Mouse (Mus musculus): ENCODE results near the gene Pitpnc1. TPM values are rescaled to one million over a fixed set of nuclear protein-coding genes. Genes with fewer than 3 reads are reported as not detected.
A peak's percentile ranks its signal among the peaks of the same experiment; 100 is the strongest.

The Pitpnc1 gene
- polyA plus RNA-seq, 2 experiments: 3.0 to 5.8 TPM

DNA sequence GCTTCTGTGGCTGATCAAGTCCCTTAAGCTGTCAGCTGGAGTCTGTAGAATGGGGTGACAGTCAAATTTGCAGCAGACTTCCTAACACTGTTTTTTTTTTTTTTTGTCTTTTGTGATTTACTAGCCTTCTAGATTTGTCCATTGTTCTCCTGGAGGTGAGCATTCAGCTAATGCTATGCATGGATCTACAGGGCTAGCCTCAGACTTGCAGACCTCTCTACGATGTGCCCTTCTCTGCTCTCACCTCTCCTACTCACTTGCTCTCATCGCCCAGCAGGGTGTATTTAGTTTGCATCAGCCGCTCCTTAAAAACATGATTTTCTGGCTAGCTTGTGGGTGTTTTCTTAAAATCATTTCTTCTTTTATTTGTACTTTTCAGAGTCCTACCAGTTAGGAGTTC lies 13.8 kb upstream of the Pitpnc1 start:
- Histone ChIP-seq H3K9ac (replicated peaks) (no peak overlapping the region), H3K4me1 (replicated peaks; ENCODE audit: control insufficient read depth in 2 of 2, insufficient read depth in 2 of 2, low read length in 1 of 2) (peaks cover 9 to 15% of the 10 kb centered on the region in 2 experiments), H3K9me3 (ENCODE audit: control insufficient read depth, low read length) (no peaks in the 10 kb centered on the region), H3K27ac (no peak overlapping the region), H3K4me2 (ENCODE audit: low read depth) (no peak overlapping the region), H3K27me3 (ENCODE audit: control insufficient read depth, insufficient read depth, low read length) (no peaks in the 10 kb centered on the region), H3K4me3 (ENCODE audit: insufficient read depth in 1 of 2, low read depth in 2 of 2, low read length in 2 of 2) (no peak overlapping the region), H3K36me3 (replicated peaks; ENCODE audit: control insufficient read depth, insufficient read depth, low read depth) (peaks cover 34% of the 10 kb centered on the region)
- DNase-seq (ENCODE audit: low read depth in 3 of 3, low spot score in 3 of 3) (no peak), ATAC-seq (ENCODE audit: insufficient read depth) (no peak)
- 83% methylated on average over 3 of the region's 3 CpGs for WGBS (ENCODE audit: insufficient replicate concordance)
- TF ChIP-seq EP300 (IDR thresholded peaks at IDR 0.05; ENCODE audit: low read depth) (no peak), CTCF (IDR thresholded peaks at IDR 0.05; ENCODE audit: low read depth) (no peak)

DNA sequence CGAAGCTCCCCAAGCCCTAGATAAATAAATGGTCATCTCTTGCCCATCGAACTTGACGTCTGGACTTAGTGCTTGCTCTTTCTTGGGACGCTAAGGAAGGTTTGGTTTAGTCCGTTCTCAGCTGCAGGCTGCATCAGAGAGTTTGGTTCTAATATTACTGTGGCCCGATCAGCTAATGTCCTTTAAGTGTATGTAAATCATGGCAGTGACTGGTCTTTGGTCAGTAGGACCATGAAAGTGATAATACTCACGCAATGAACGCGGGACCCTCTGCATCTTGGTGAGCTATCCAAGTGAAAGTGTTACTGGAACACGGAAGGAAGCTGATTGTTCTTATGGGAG lies 9.3 kb upstream of the Pitpnc1 start:
- H3K4me2 ChIP-seq (ENCODE audit: low read depth): peak overlapping the region; percentile 85
- DNase-seq (ENCODE audit: low read depth in 3 of 3, low spot score in 3 of 3) (no peak), ATAC-seq (ENCODE audit: insufficient read depth) (no peak)
- peak overlapping the region; percentile 46 for H3K27ac ChIP-seq
- H3K36me3 ChIP-seq (replicated peaks; ENCODE audit: control insufficient read depth, insufficient read depth, low read depth): no peaks in the 10 kb centered on the region; the same call in 1 of the 2 replicates
- H3K4me3 ChIP-seq (ENCODE audit: insufficient read depth in 1 of 2, low read depth in 2 of 2, low read length in 2 of 2): peak overlapping the region; percentile 74 to 84
- peak overlapping the region; percentile 91 for H3K9ac ChIP-seq (replicated peaks)
- H3K9me3 ChIP-seq (ENCODE audit: control insufficient read depth, low read length): no peaks in the 10 kb centered on the region
- H3K4me1 ChIP-seq (replicated peaks; ENCODE audit: control insufficient read depth in 2 of 2, insufficient read depth in 2 of 2, low read length in 1 of 2): peaks cover 9 to 15% of the 10 kb centered on the region in 2 experiments
- WGBS (ENCODE audit: insufficient replicate concordance): under 1% methylated on average over 10 of the region's 10 CpGs
- TF ChIP-seq EP300 (IDR thresholded peaks at IDR 0.05; ENCODE audit: low read depth): no peak
- TF ChIP-seq CTCF (IDR thresholded peaks at IDR 0.05; ENCODE audit: low read depth): no peak
- no peaks in the 10 kb centered on the region for H3K27me3 ChIP-seq (ENCODE audit: control insufficient read depth, insufficient read depth, low read length)

DNA sequence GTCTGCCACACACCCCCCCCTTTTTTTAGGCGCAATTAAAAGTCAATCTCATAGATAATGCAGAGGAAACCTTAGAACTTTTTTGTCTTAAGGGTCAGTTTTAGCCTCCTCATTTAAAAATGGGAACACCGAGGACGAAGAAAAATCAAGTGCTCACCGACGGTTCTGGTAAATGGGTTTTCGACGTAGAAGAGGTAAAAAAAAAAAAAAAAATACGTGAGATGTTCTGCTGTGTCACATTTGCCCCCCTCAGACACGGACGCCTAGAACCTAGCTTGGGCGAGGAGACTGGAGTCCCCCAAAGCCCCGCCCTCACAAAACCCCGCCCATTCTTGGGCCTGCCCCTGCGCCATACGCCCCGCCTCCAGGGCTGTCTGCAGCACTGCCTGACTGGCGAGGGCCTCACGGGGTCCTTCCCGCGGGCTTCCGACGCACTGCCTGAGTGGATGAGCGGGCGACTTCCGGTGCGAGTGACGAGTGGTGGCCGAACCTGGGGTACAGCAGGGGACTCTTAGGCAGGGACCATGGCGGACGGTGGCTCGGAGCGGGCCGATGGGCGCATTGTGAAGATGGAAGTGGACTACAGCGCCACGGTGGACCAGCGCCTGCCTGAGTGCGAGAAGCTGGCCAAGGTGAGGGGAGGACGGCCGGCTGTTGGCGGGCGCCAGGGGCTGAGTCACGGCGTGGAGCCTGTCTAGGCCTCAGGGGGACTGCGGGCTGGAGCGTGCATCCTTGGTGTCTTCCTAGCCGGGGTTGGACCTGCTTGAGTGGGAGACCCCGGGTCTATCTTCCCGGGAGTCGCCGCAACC lies 8.8 kb upstream of the Pitpnc1 start, which contains the start of gene Psmd12:
Gene Psmd12, plus strand, starts transcription at position 432 of the 809 bp plus-strand sequence.
- H3K4me2 ChIP-seq (ENCODE audit: low read depth): peak within 1 kb of the TSS; percentile 85
- no peaks in the 10 kb centered on the region for H3K9me3 ChIP-seq (ENCODE audit: control insufficient read depth, low read length)
- WGBS (ENCODE audit: insufficient replicate concordance): under 1% methylated on average over 49 of the region's 51 CpGs
- H3K4me3 ChIP-seq (ENCODE audit: insufficient read depth in 1 of 2, low read depth in 2 of 2, low read length in 2 of 2): peak within 1 kb of the TSS; percentile 74 to 84
- H3K27me3 ChIP-seq (ENCODE audit: control insufficient read depth, insufficient read depth, low read length): no peaks in the 10 kb centered on the region
- TF ChIP-seq EP300 (IDR thresholded peaks at IDR 0.05; ENCODE audit: low read depth) (no peak), CTCF (IDR thresholded peaks at IDR 0.05; ENCODE audit: low read depth) (peak; percentile 46; the same call in 1 of the 2 replicates)
- H3K9ac ChIP-seq (replicated peaks): peak within 1 kb of the TSS; percentile 91
- ATAC-seq (ENCODE audit: insufficient read depth) (peak; percentile 98), DNase-seq (ENCODE audit: low read depth in 3 of 3, low spot score in 3 of 3) (peak; percentile 90 to 93 (median 92))
- peak within 1 kb of the TSS; percentile 46 for H3K27ac ChIP-seq
- H3K4me1 ChIP-seq (replicated peaks; ENCODE audit: control insufficient read depth in 2 of 2, insufficient read depth in 2 of 2, low read length in 1 of 2): peaks cover 9 to 15% of the 10 kb centered on the region in 2 experiments
- no peaks in the 10 kb centered on the region for H3K36me3 ChIP-seq (replicated peaks; ENCODE audit: control insufficient read depth, insufficient read depth, low read depth)

DNA sequence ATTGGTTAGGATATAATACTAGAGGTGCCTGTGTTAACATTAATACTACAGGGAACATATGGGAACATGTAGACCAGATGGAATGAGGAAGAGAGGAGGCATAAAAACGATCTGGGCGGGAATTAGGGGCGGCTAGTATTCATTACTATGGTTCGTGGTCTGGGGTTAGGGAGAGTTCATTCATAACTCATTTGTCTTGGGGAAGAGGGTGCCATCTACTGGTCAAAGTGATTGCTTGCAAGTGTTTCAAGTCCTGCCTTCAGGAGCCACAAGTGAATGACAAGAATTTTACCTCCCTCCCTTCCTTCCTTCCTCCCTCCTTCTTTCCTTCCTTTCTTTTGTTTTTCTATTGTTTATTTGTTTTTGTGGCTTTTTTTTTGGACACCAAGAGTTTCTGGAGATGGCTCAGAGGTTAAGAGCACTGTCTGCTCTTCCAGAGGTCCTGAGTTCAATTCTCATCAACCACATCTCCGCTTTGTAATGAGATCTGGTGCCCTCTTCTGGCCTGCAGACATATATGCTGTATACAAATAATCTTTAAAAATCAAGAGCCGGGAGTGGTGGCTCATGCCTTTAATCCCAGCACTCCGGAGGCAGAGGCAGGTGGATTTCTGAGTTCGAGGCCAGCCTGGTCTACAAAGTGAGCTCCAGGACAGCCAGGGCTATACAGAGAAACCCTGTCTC lies 2.8 kb upstream of the Pitpnc1 start:
- Histone ChIP-seq H3K36me3 (replicated peaks; ENCODE audit: control insufficient read depth, insufficient read depth, low read depth) (no peaks in the 10 kb centered on the region), H3K4me3 (ENCODE audit: insufficient read depth in 1 of 2, low read depth in 2 of 2, low read length in 2 of 2) (no peak overlapping the region), H3K4me1 (replicated peaks; ENCODE audit: control insufficient read depth in 2 of 2, insufficient read depth in 2 of 2, low read length in 1 of 2) (peaks cover 4 to 10% of the 10 kb centered on the region in 2 experiments), H3K9ac (replicated peaks) (no peak overlapping the region), H3K4me2 (ENCODE audit: low read depth) (no peak overlapping the region), H3K27me3 (ENCODE audit: control insufficient read depth, insufficient read depth, low read length) (no peaks in the 10 kb centered on the region), H3K9me3 (ENCODE audit: control insufficient read depth, low read length) (no peaks in the 10 kb centered on the region), H3K27ac (no peak overlapping the region)
- TF ChIP-seq EP300 (IDR thresholded peaks at IDR 0.05; ENCODE audit: low read depth) (no peak), CTCF (IDR thresholded peaks at IDR 0.05; ENCODE audit: low read depth) (peak; percentile 89)
- DNase-seq (ENCODE audit: low read depth in 3 of 3, low spot score in 3 of 3) (peak; percentile 80 to 87 (median 83)), ATAC-seq (ENCODE audit: insufficient read depth) (no peak)
- 11% methylated on average over 8 of the region's 8 CpGs for WGBS (ENCODE audit: insufficient replicate concordance)

DNA sequence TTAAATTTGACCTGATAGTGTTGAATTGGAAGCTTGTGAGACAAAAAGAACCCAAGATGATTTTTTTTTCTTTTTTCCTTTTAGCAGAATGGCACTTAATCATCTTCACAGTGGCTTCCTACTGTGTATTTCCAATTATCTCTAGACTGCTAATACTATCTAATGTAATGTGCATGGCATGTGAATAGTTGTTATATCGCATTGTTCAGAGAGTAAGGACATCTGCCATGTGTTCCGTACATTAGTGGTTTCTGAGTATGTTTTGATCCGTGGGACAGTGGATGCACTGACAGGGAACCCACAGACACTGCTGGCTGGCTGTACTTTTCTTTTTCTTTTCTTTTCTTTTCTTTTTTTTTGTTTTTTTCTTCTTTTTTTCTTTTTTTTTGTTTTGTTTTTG lies 1.8 kb upstream of the Pitpnc1 start:
- H3K36me3 ChIP-seq (replicated peaks; ENCODE audit: control insufficient read depth, insufficient read depth, low read depth): no peaks in the 10 kb centered on the region
- ATAC-seq (ENCODE audit: insufficient read depth): no peak
- H3K9me3 ChIP-seq (ENCODE audit: control insufficient read depth, low read length): no peaks in the 10 kb centered on the region
- peaks cover 12 to 17% of the 10 kb centered on the region in 2 experiments for H3K4me1 ChIP-seq (replicated peaks; ENCODE audit: control insufficient read depth in 2 of 2, insufficient read depth in 2 of 2, low read length in 1 of 2)
- H3K4me3 ChIP-seq (ENCODE audit: insufficient read depth in 1 of 2, low read depth in 2 of 2, low read length in 2 of 2): no peak overlapping the region
- no peaks in the 10 kb centered on the region for H3K27me3 ChIP-seq (ENCODE audit: control insufficient read depth, insufficient read depth, low read length)
- no peak for TF ChIP-seq CTCF (IDR thresholded peaks at IDR 0.05; ENCODE audit: low read depth)
- TF ChIP-seq EP300 (IDR thresholded peaks at IDR 0.05; ENCODE audit: low read depth): no peak
- no peak for DNase-seq (ENCODE audit: low read depth in 3 of 3, low spot score in 3 of 3)
- H3K4me2 ChIP-seq (ENCODE audit: low read depth): no peak overlapping the region
- H3K9ac ChIP-seq (replicated peaks): no peak overlapping the region
- no peak overlapping the region for H3K27ac ChIP-seq
- WGBS (ENCODE audit: insufficient replicate concordance): 86% methylated on average over 3 of the region's 3 CpGs
